Mouse (Mus musculus) gastrocnemius, postnatal 4 days (tissue): ENCODE data around the gene Ctu2. TPM values are rescaled to one million over a fixed set of nuclear protein-coding genes. Genes with fewer than 3 reads are reported as not detected.
A peak's percentile ranks its signal among the peaks of the same experiment; 100 is the strongest.

Experiments used
- DNase-seq, 2 experiments: peaks; one replicate each; pipeline ENCODE4 v3.0.0; 2021 to 2022; ENCODE audit warnings: low spot score in 2 of 2, mixed read lengths in 2 of 2
- long read RNA-seq, 2 experiments: library from polyadenylated mRNA; stranded (forward); transcript quantifications; one replicate each; pipeline ENCODE4 v2.0.0; 2021
- total RNA-seq, 2 experiments: library from RNA; stranded (reverse); gene quantifications; 2 replicates each; pipeline ENCODE4 v1.2.3; 2021

Gene Ctu2
- 10 to 100 TPM; 18.3 to 18.9 TPM for total RNA-seq
- long read RNA-seq, experiment 1, transcript Ctu2-201 (15 exons, 3,066 nt) = major isoform, 16 of 24 reads
- long read RNA-seq, experiment 1, partial matches to known transcripts = 2 of 24 reads
- long read RNA-seq, experiment 1, other reads (novel, unspliced or antisense) = 5 of 24 reads
- long read RNA-seq, experiment 2, transcript Ctu2-201 (15 exons, 3,066 nt) = major isoform, 13 of 22 reads
- long read RNA-seq, experiment 2, partial matches to known transcripts = 2 of 22 reads
- long read RNA-seq, experiment 2, other reads (novel, unspliced or antisense) = 7 of 22 reads

- peak; percentile 92 to 93 for DNase-seq
Observed at GRCm38 (mm10) chr8:122475580-122476320, at the start of gene Ctu2, which contains the start of gene Rnf166. Ctu2 (plus strand) TSS chr8:122476143. Rnf166 (minus strand) TSS chr8:122476064.

GRCm38 (mm10) chr8:122426145-122426544, 49.8 kb upstream of the Ctu2 start:
- peak in 1 of 2 experiments; percentile 20 for DNase-seq

GRCm38 (mm10) chr8:122427607-122428006, 48.3 kb upstream of the Ctu2 start:
- no peak for DNase-seq

GRCm38 (mm10) chr8:122428163-122428562, 47.8 kb upstream of the Ctu2 start:
- DNase-seq = no peak

- DNase-seq = peak in 1 of 2 experiments; percentile 17
Observed at GRCm38 (mm10) chr8:122430058-122430636, 45.8 kb upstream of the Ctu2 start.

- no peak for DNase-seq
Observed at GRCm38 (mm10) chr8:122430646-122431045, 45.3 kb upstream of the Ctu2 start.

- DNase-seq = peak in 1 of 2 experiments; percentile 42
Observed at GRCm38 (mm10) chr8:122431694-122432442, 44.1 kb upstream of the Ctu2 start.

GRCm38 (mm10) chr8:122432443-122433268, 43.3 kb upstream of the Ctu2 start, which contains the start of gene Cyba:
Cyba (minus strand) TSS chr8:122432930.
- DNase-seq = peak; percentile 55 to 75

GRCm38 (mm10) chr8:122433269-122433905, 42.6 kb upstream of the Ctu2 start:
- DNase-seq = no peak

- DNase-seq = no peak
Observed at GRCm38 (mm10) chr8:122435375-122435774, 40.6 kb upstream of the Ctu2 start.

GRCm38 (mm10) chr8:122436146-122436545, 39.8 kb upstream of the Ctu2 start:
- DNase-seq = no peak

- DNase-seq = no peak
Observed at GRCm38 (mm10) chr8:122436586-122437125, 39.3 kb upstream of the Ctu2 start.

GRCm38 (mm10) chr8:122437708-122438331, 38.1 kb upstream of the Ctu2 start:
- no peak for DNase-seq

- DNase-seq = no peak
Observed at GRCm38 (mm10) chr8:122439336-122439735, 36.6 kb upstream of the Ctu2 start.

GRCm38 (mm10) chr8:122441326-122441725, 34.6 kb upstream of the Ctu2 start:
- DNase-seq = no peak

GRCm38 (mm10) chr8:122442356-122442755, 33.6 kb upstream of the Ctu2 start:
- no peak for DNase-seq

GRCm38 (mm10) chr8:122442781-122443180, 33.2 kb upstream of the Ctu2 start:
- DNase-seq = no peak

GRCm38 (mm10) chr8:122443262-122444006, 32.5 kb upstream of the Ctu2 start, which contains the start of gene Mvd:
Mvd (minus strand) TSS chr8:122443422.
- DNase-seq = peak; percentile 97 to 99
